Mouse (Mus musculus): ENCODE results near the gene Hip1.
"Not testable (repeated sequence)": the region's sequence is repeated elsewhere in the genome, so short reads cannot be mapped to it uniquely, and the experiment has no call there.

Gene Hip1

DNA sequence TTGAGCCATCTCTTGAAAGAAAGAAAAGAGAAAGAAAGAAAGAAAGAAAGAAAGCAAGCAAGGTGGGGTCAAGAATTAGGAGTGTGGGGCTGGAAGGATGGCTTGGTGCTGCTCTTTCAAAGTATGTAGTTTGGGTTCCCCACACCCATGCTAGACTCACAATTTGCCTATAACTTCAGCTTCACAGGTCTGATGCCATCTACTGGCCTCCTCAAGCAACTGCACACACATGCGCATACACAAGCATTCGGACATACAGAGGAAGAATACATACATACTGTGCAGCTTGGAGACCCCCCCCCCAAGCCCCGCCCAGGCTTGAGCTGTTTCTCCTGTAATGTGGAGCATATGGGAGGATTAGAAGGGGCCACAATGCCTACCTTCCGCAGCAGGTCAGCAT is 111.1 kb downstream of the Hip1 start:
- DNase-seq = no peak

DNA sequence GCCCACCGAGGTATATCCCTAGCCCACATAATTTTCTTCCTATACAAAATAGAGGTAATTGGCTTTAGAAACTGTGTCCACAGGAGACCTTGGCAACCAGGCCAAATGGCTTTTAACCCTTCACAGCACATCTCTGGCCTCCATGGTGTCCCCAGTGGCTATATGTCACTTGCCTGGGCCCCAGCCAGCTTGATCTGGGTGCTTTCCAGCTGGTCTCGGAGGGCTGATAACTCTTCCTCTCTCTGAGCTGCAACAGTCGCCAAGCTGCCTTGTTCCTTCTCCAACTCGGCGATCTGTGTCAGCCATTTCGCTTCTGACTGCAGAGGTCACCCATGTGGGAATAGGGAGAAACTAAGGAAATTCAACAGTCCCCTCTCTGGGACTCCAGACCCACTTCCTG is 113.8 kb downstream of the Hip1 start:
- DNase-seq = no peak

DNA sequence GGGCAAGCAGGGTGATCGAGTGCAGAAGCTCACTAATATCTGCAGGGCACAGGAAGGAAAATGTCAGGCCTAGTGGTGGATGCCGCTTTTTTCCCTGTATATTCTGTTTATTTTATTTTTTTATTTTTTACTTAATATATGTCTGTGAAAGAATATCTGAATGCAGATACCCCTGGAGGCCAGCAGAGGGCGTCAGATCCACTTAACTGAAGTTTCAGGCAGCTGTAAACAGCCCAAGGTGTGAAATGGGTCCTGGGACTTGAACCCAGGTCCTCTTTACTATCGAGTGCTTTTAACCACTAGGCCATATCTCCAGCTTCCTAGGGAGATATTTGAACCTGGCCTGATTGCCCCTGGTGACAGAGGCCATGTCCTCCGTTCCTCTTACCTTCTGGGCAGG is 116.1 kb downstream of the Hip1 start:
- no peak for DNase-seq

DNA sequence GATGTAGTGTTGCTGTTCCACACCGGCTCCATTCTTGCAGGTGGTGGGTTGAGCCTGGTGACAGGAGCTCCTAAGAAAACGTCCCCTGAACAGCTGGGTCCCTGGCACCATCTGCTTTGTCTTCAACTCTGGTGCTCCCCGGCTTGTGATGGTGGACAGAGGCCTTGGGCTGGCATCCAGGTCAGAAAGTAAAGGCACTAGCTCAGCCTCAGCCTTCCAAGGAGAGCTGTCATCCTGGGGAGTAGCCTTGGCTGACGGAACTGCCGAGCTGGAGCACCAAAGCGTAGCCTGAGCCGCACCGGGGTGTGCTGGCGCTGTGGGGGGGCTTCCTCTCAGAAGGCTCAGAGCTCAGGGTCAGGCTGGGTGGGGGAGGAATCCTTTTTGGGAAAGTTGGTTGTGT is 134.7 kb downstream of the Hip1 start:
- no peak for DNase-seq

DNA sequence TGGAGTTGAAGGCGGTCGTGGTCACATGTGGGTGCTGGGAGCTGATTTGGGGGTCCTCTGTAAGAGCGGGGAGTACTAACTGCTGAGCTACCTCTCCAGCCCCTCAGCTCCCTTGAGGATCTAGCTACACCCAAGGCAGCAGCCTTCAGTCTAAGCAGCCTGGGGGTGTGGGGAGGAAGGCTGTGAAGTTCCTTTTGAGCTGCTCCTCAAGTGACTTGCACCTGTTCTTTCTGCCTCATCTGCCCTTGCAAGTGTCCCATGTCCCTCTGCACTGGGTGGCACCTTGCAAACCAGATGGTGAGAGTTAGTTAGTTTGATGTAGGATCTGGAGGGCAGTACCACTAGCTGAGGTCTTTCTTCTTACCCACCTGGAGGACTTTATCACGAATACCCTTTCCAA is 136.8 kb downstream of the Hip1 start:
- DNase-seq = no peak

- DNase-seq = no peak
These were observed 139.5 kb downstream of the Hip1 start for GRCm38 (mm10) chr5:135405437-135405836.

DNA sequence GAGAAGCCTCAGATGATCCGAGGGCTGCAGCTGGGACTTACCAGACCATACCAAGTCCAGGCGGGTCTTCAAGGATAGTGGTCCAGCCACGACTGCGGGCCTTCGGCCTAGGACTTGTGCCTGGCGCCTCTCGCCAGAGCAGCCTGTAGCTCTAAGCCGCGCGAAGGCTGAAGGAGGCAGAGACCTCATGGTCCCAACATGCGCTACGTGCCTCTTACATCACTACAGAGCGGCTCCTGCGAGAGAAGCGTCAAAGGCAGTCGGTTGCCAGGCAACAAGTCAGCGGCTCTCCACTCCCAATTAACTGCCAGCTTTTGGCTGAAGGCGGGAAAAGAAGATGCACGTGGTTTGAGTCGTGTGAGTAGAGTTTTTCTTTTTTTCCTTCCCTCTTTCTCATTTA is 140.3 kb downstream of the Hip1 start:
- no peak for DNase-seq

DNA sequence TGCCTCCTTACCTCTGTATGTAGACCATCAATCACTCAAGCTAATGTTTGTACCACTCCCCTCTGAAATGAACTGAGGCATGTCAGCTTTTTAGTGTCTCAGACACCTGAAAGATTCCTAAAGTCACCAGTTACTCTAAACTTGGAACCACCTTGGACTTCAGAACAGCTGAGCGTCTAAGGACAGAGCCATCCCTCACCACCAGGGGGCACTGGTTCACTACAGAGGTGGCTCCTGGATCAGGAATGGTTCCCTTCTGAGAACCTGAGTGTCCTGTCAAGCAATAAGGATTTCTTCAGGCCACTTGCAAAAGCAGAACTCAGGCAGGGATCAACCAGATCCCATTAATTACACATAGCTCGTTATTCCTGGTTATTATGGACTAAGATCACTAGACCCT is 144.7 kb downstream of the Hip1 start:
- peak; percentile 79 for DNase-seq

- DNase-seq = no peak
These were observed 145.5 kb downstream of the Hip1 start for GRCm38 (mm10) chr5:135399382-135399781.

GRCm38 (mm10) chr5:135395826-135396225 is 149.1 kb downstream of the Hip1 start:
- DNase-seq = peak; percentile 63

- peak; percentile 88 for DNase-seq
These were observed 150.7 kb downstream of the Hip1 start, which contains the start of gene Pom121 for GRCm38 (mm10) chr5:135394004-135394823. Gene Pom121, minus strand, starts transcription at chr5:135394546.

- DNase-seq = no peak
These were observed 161.1 kb downstream of the Hip1 start for GRCm38 (mm10) chr5:135383771-135384170.

DNA sequence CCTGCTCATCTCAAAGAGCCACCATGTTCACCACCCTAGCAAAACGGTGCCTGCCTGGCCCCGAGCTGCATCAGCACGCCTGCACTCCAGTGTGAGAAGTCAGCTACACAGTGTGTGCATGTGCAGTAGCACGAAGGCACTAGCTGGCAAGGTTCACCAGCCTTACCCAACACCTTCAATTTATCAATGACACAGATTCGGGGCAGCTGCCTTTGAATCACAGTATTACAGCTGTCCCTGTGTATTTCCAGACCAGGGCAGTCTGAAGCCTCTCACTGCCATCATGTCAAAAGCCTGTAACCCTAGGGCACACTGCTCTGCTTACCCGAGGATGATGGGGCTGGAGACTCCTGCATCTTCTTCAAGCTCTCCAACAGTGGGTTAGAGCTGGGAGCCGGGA is 162.2 kb downstream of the Hip1 start:
- DNase-seq = no peak

DNA sequence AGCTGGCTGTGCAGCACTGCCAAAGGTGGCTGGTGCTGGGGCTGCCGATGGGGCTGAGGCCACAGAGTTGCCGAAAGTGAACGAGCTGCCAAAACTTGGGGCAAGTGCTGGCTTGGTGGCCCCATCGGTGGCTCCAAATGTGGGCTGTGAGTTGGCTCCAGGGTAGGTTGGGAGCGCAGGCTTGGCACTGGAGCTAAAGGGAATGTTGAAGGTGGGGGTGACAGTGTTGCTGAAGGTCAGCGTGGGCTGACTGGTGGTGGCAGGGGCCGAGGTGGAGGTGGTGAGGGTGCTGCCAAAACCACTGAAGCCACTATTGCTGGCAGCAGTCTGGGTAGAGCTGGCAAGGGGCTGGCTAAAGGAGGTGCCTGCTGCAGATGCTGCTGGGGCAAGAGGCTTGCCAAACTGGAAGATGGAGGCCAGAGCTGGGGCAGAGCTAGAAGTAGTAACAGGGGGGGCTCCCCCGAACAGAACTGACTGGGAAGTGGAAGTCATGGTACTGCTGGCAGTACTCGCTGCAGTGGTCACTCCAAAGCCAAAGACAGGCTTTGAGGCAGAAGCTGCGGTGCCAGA is 163.5 kb downstream of the Hip1 start:
- no peak for DNase-seq

DNA sequence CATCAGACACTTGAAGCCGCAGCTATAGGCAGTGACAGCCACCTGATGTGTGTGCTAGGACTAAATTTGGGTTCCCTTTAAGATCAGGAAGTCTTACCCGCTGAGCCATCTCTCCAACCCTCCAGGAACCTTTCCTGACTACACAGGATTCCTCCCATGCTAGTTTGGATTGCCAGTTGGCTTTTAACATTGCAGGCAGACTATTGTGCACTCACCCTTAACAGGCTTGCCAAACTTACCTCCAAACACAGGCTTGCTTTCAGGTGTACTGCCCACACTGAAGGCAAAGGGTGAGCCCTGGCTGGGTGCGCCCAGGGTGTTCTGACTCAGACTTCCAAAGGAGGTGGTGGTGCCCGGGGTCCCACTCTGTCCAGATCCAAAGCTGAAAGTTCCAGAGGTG is 164.2 kb downstream of the Hip1 start:
- DNase-seq = no peak

- no peak for DNase-seq
These were observed 168.6 kb downstream of the Hip1 start for GRCm38 (mm10) chr5:135376341-135376740.

- DNase-seq = no peak
These were observed 169.8 kb downstream of the Hip1 start for GRCm38 (mm10) chr5:135375167-135375566.

DNA sequence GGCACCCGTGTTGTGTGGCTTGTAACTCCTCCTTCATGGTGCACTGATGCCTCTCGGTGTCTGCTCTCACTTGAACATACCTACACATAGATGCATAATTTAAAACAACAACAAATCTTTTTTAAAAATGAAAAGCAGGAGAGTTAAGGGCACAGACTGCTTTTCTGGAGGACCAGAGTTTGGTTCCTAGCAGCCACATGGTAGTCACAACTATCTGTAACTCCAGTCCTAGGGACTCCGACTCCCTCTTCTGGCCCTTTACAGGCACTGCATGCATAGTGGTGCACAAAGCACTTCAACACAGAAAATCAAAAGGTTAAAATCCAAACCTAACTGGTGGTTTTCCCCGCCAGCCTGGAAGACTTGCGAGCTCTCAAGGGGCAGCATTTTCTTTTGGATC is 171.3 kb downstream of the Hip1 start:
- no peak for DNase-seq

DNA sequence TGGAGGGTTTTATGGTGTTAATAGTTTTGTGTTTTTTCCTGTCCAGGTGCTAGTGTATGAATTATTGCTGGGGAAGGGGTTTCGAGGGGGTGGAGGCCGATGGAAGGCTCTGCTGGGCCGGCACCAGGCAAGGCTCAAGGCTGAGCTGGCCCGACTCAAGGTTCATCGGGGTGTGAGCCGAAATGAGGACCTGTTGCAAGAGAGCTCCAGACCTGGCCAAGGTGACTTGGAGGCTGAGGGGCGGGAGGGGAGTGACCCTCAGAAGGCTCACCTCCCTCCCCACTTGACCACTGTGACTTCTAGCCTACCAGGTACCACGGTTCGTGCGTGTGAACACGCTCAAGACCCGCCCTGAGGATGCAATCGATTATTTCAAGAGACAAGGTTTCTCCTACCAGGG is 173.7 kb downstream of the Hip1 start:
- no peak for DNase-seq

DNA sequence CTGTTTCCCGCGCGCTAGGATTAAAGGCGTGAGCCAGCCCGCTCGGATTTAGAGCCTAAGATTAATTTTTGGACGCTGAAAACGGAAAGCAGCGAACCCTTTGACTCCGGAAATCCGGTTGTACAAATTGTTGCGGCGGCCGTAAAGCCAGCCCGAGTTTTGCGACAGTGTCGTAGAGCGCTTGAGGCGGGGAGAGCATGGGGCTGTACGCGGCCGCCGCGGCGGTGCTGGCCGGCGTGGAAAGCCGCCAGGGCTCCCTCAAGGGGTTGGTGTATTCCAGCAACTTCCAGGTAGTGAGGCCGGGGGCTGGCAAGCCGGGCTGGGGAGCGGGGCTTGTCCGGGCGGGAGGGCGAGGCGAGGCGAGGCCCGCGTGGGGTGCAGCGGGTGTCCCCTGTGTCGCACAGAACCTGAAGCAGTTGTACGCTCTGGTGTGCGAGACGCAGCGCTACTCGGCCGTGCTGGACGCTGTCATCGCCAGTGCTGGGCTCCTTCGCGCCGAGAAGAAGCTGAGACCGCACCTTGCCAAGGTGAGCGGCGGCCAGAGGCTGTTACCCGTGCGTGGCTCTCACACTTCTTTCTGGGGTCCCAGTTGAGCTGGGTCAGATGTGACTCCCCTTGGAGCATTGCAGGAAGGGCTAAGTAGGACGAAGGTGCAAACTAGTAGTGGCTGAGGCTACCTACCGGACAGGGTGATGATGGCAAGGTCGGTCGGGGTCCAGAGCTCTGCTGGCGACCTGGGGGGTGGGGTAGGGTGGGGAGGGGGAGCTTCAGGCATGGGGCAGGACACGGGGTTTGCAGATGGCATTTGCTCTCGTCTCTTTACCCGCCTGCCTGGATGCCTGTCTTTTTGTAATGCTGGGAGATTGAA is 174.9 kb downstream of the Hip1 start, which contains the start of gene Nsun5:
TSS of gene Nsun5 (plus strand) at position 167 of the 868 bp plus-strand sequence.
- DNase-seq = peak; percentile 95

DNA sequence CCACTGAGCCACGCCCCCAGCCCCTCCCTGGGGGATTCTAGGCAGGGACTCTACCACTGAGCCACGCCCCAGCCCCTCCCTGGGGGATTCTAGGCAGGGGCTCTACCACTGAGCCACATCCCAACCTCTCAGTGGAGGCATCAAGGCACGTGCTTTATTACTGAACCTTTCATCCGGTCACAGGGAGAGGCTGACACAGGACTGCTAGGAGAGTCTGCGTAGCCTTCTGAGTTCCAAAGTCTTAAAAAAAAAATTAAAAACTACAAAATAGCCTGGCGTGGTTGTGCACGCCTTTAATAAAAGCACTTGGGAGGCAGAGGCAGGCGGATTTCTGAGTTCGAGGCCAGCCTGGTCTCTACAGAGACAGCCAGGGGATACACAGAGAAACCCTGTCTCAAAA is 175.7 kb downstream of the Hip1 start:
- DNase-seq = not testable (repeated sequence)

- no peak for DNase-seq
These were observed 176.6 kb downstream of the Hip1 start for GRCm38 (mm10) chr5:135368312-135368711.

GRCm38 (mm10) chr5:135367841-135368240 is 177.1 kb downstream of the Hip1 start:
- no peak for DNase-seq

DNA sequence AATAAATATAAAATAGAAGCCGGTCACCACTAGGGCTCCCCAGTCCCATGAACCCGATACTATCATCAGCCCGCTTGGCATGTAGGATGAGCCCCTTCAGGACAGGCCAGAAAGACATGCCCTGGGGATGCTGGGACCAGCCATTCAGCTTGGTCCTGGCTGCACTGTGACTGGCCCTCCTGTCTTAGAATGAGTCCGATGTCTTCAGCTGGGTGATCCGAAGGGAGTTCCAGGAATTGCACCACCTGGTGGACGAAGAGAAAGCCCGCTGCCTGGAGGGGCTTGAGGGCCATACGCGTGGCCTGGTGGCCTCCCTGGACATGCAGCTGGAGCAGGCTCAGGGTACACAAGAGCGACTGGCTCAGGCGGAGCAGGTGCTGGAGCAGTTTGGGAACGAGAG is 181.4 kb downstream of the Hip1 start:
- DNase-seq = peak; percentile 30
